Mouse (Mus musculus) small intestine, adult 10 weeks (tissue): Measurements from ENCODE around the gene Slc4a2. TPM values are rescaled to one million over a fixed set of nuclear protein-coding genes. Genes with fewer than 3 reads are reported as not detected.

Experiments
- polyA plus RNA-seq: library from polyadenylated mRNA; stranded (reverse); fragments of 350-450 nt; fragmentation: Illumina TruSeq; extraction: RNeasy Lipid Tissue Mini Kit (QIAGEN cat#74804); gene quantifications from one replicate; pipeline ENCODE4 v1.2.3, GENCODE M21; 2014; ENCODE audit warnings: low replicate concordance

The Slc4a2 gene
- polyA plus RNA-seq, result 8.6 TPM

DNA sequence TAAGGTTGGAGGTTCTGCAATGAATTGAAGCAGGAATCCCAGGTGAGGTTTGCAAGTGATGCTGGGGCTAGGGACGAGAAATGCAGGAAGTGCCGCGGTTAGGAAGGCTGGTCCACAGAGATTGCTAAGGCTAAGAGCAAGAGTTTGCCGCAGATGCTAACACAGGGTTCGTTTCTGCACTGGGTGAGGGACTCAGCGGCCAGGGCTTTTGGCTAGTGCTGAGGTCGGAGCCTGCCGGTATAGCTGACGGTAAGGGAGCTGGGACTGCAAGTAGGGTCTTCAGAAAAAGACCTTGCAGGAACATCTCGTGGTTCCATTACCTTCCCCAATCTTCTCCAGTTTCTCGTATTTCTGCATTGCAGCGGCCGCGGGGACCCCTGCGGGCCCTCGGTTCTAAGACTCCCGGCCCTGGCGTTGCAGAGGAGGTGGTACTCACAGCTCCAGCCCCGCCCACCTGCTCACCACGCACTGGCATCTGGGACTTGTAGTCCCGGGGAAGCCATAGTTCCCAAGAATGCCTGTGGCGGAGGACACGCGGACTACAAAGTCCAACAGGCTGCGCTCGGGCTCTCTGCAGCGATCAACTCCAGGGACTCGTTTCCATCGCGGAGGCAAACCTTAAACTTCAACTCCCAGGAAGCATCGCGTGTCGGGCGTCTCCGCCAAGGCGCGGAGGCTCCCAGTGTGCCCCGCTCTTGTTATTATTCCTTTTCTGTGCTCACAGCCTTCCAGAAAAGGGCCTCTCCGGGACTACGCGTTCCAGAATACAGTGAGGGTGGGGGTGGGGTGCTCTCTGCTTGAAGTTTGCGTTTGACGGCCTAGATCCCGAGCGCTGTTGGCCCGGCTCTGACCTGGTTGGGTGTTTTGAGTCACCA, at the start of gene Slc4a2, which contains the start of gene Cdk5:
Gene Slc4a2 (plus strand): TSS at position 709 of the 875 bp plus-strand sequence.
Gene Cdk5 (minus strand): TSS at position 402 of the 875 bp plus-strand sequence.

GRCm38 (mm10) chr5:24391864-24392263, 31.8 kb upstream of the Slc4a2 start, which contains the start of gene Atg9b:
Gene Atg9b (minus strand): TSS chr5:24392143.

DNA sequence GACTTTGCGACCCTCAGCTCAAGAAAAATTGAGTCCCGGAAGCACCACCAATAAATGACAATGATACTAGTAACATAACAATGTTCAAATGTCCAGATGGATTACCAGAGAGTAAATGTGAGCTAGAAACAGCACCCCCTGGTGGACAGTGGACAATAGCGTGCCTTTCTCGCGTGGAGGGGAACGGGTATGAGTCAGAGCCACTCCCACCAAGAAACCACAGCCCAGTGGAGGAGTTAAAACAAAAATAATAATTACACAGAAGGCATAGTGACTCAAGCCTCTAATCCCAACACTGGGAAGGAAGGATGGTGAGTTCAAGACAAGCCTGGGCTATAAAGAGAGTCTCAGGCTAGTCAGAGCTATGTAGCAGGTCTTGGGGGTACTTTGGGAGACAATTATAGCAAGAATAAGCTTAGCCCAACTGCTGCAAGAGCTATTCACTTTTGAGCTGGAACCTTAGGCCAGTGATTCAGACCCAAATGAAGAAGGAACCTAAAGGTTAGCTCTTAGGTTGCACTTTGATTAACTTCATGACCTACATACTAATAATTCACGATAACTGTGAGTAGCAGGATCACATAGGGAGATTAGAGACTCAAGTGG, 30.1 kb upstream of the Slc4a2 start, which contains the start of gene Abcb8:
Gene Abcb8 (plus strand): TSS at position 272 of the 606 bp plus-strand sequence.

DNA sequence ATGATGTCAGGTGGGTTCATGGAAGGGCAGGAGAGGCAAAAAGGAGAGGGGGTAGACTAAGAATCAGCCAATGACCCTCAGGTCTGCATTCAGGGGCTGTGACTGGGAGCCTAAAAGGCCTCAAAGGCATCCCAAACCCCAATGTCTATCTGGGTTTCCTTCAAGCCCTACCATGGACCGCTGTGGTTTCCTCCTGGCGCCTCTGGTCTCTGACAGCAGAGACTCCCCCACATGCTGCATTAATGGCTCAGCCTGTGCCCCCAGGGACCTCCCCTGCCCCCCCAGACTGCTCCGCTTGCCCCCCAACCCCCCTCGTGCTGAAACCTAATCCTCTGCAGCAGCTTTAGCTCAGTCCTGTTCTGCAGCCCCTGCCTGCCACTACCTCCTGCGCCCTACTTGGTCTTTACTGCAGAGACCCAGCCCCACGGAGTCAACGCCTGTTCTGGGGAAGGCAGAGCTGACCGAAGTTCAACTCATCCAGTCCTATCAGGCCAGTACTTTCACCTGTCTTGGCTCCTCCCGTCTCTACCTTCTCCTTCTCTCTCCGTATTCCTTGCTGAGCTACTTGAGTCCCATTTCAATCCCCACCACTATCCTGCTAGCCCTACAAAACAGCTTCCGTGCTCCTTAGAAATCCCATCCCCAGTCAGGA, 10.5 kb upstream of the Slc4a2 start, which contains the start of gene Asic3:
Gene Asic3 (plus strand): TSS at position 351 of the 652 bp plus-strand sequence.

DNA sequence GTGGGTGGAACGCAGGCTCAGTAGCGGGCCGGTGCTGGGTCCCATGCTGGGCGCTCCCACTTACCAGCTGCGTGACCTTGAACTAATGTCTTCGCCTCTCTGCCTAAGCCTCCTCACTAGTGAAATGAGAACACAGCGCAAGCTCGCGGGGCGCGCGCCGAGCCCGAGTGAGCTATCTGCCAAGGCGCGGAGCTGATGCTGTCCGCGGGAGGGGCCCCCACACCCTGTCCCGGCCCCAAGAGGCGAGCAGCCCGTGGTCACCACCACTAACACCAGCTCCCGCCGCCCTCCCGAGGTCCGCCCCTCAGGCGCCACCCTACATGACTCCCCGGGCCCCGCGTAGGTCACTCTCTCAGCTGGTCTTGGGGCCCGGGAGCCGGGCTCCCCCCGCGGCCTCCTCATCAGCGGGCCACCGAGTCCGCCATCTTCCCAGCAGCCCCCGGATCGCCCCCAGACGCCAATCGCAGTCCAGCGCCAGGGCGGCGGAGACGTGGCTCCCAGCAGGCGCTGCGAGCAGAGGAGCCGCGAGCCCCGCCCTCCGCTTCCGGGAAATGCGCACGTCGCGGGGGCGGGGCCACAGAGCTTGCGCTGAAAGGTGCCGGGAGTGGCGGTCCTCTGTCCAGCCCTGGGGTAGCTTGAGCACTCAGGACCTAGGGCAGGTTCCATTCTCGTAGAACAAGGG, 21.2 kb downstream of the Slc4a2 start, which contains the start of gene Fastk:
Gene Fastk (minus strand): TSS at position 542 of the 682 bp plus-strand sequence.

GRCm38 (mm10) chr5:24447624-24448298, 24.1 kb downstream of the Slc4a2 start, which contains the start of gene Tmub1:
Gene Tmub1 (minus strand): TSS chr5:24447854.

GRCm38 (mm10) chr5:24452030-24452690, 28.5 kb downstream of the Slc4a2 start, which contains the start of gene Agap3:
Gene Agap3 (plus strand): TSS chr5:24452177.

Other genes with a start within 250 kb of the Slc4a2 start
- gene Kcnh2, start 72.2 kb upstream of the Slc4a2 start, polyA plus RNA-seq, result not detected
- gene Nos3, start 59.0 kb upstream of the Slc4a2 start, polyA plus RNA-seq, result 0.19 TPM
- not detected for gene Atg9b, start 31.7 kb upstream of the Slc4a2 start, polyA plus RNA-seq
- gene Abcb8, start 30.2 kb upstream of the Slc4a2 start, polyA plus RNA-seq, result 2.0 TPM
- gene Asic3, start 10.4 kb upstream of the Slc4a2 start, polyA plus RNA-seq, result not detected
- 10.0 TPM for gene Cdk5, start 307 bp upstream of the Slc4a2 start, polyA plus RNA-seq
- 2.4 TPM for gene Fastk, start 21.4 kb downstream of the Slc4a2 start, polyA plus RNA-seq
- gene Tmub1, start 24.0 kb downstream of the Slc4a2 start, polyA plus RNA-seq, result 2.1 TPM
- 0.37 TPM for gene Agap3, start 28.3 kb downstream of the Slc4a2 start, polyA plus RNA-seq
- not detected for gene Gbx1, start 103.4 kb downstream of the Slc4a2 start, polyA plus RNA-seq
- gene Asb10, start 117.1 kb downstream of the Slc4a2 start, polyA plus RNA-seq, result not detected
- gene 4931409K22Rik, start 133.0 kb downstream of the Slc4a2 start, polyA plus RNA-seq, result not detected
- 5.7 TPM for gene Abcf2, start 153.6 kb downstream of the Slc4a2 start, polyA plus RNA-seq
- 0.63 TPM for gene Chpf2, start 162.9 kb downstream of the Slc4a2 start, polyA plus RNA-seq
- not detected for gene Smarcd3, start 200.6 kb downstream of the Slc4a2 start, polyA plus RNA-seq